Mouse (Mus musculus) megakaryocyte progenitor cell, adult 5-6 weeks (primary cell): ENCODE measurements around the gene Nemp1. TPM values are rescaled to one million over a fixed set of nuclear protein-coding genes. Genes with fewer than 3 reads are reported as not detected.

ENCODE experiments used
- ATAC-seq: replicated peaks from 2 replicates; pipeline ENCODE4 v1.8.0; 2016; ENCODE audit warnings: mild to moderate bottlenecking, moderate TSS enrichment, inconsistent platforms; ENCODE audit not compliant: poor library complexity
- total RNA-seq, 2 experiments: library from RNA; stranded (forward) in 1 of 2; stranded (reverse) in 1 of 2; fragments of 157-497, 149-512 nt in 1 of 2; fragments of 200-1000 nt in 1 of 2; gene quantifications; 2 replicates each; pipeline versions ENCODE4 v1.2.3 to v1.2.4; 2015 to 2017

The Nemp1 gene
- total RNA-seq, 2 experiments from 2014 or later: 17.8 to 19.8 TPM

GRCm38 (mm10) chr10:127710331-127710730 is 43.6 kb downstream of the Nemp1 start:
- ATAC-seq: no peak

GRCm38 (mm10) chr10:127712736-127713135 is 46.0 kb downstream of the Nemp1 start:
- no peak for ATAC-seq

- ATAC-seq: no peak
Measured at GRCm38 (mm10) chr10:127721671-127722418, 55.1 kb downstream of the Nemp1 start.

GRCm38 (mm10) chr10:127724178-127724577 is 57.5 kb downstream of the Nemp1 start, which contains the start of gene Tac2:
Gene Tac2, plus strand, starts transcription at chr10:127724478.
- no peak for ATAC-seq

- ATAC-seq: peak; percentile 20
Measured at GRCm38 (mm10) chr10:127725136-127725535, 58.4 kb downstream of the Nemp1 start.

GRCm38 (mm10) chr10:127728437-127728836 is 61.7 kb downstream of the Nemp1 start:
- no peak for ATAC-seq

GRCm38 (mm10) chr10:127730285-127730932 is 63.7 kb downstream of the Nemp1 start:
- ATAC-seq: peak; percentile 61

GRCm38 (mm10) chr10:127730933-127731310 is 64.2 kb downstream of the Nemp1 start:
- peak; percentile 9; the same call in 1 of the 2 replicates for ATAC-seq

GRCm38 (mm10) chr10:127731397-127731796 is 64.7 kb downstream of the Nemp1 start:
- ATAC-seq: peak; percentile 27

- peak; percentile 31 for ATAC-seq
Measured at GRCm38 (mm10) chr10:127734434-127734833, 67.7 kb downstream of the Nemp1 start.

- no peak for ATAC-seq
Measured at GRCm38 (mm10) chr10:127736266-127736665, 69.6 kb downstream of the Nemp1 start.

GRCm38 (mm10) chr10:127736916-127737315 is 70.2 kb downstream of the Nemp1 start:
- peak; percentile 43 for ATAC-seq

- no peak for ATAC-seq
Measured at GRCm38 (mm10) chr10:127737552-127737951, 70.9 kb downstream of the Nemp1 start.

- ATAC-seq: no peak
Measured at GRCm38 (mm10) chr10:127738151-127738882, 71.6 kb downstream of the Nemp1 start.

GRCm38 (mm10) chr10:127739083-127739660 is 72.5 kb downstream of the Nemp1 start, which contains the start of gene Zbtb39:
Gene Zbtb39, plus strand, starts transcription at chr10:127739538.
- ATAC-seq: peak; percentile 60

GRCm38 (mm10) chr10:127739661-127740161 is 73.0 kb downstream of the Nemp1 start:
- peak; percentile 11; the same call in 1 of the 2 replicates for ATAC-seq

GRCm38 (mm10) chr10:127744661-127745060 is 78.0 kb downstream of the Nemp1 start:
- ATAC-seq: peak; percentile 62

GRCm38 (mm10) chr10:127745886-127746285 is 79.2 kb downstream of the Nemp1 start:
- ATAC-seq: 0 out of 2 replicates have a peak, but pooled peaks have one; percentile 21

- ATAC-seq: no peak
Measured at GRCm38 (mm10) chr10:127747254-127747653, 80.6 kb downstream of the Nemp1 start.

- 0 out of 2 replicates have a peak, but pooled peaks have one; percentile 8 for ATAC-seq
Measured at GRCm38 (mm10) chr10:127748847-127749612, 82.3 kb downstream of the Nemp1 start.
